Mouse (Mus musculus) thymus, postnatal 14 days (tissue): ENCODE data around the gene Apex1.
"Not testable (repeated sequence)": the region's sequence is repeated elsewhere in the genome, so short reads cannot be mapped to it uniquely, and the experiment has no call there.

Experiments used
- DNase-seq: peaks from one replicate; pipeline ENCODE4 v3.0.0; 2021

The Apex1 gene

DNA sequence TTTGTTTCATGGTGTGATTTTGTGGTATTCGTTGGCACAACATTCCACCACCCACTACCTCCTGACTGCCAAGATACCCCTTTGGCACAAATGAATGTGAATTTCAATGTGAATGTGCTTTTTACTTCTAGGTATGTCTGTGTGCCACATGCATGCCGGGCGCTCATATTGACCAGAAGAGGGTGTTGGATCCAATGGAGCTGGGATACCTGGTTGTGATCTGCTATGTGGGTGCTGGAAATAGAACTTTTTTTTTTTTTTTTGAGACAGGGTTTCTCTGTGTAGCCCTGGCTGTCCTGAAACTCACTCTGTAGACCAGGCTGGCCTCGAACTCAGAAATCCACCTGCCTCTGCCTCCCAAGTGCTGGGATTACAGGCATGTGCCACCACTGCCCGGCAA is 48.3 kb downstream of the Apex1 start:
- DNase-seq = not testable (repeated sequence)

DNA sequence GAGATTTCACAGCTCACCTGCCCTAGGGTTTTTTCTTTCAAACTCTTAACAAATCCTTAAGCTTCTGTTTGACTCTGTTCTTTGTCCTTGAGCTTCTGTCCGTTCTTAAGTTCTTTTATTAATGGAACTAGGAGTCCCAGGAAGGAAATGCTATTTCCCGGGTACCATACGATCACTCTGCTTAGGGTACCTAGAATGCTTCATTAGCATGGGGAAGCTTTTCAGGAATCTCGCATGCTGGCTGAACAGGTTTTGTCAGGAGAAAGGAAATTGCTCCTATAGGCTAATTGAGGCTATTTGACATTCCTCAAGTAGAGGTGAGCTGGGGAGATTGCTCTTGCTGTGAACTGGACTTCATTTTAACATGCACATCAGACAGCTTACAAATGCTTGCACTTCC is 48.9 kb downstream of the Apex1 start:
- no peak for DNase-seq

DNA sequence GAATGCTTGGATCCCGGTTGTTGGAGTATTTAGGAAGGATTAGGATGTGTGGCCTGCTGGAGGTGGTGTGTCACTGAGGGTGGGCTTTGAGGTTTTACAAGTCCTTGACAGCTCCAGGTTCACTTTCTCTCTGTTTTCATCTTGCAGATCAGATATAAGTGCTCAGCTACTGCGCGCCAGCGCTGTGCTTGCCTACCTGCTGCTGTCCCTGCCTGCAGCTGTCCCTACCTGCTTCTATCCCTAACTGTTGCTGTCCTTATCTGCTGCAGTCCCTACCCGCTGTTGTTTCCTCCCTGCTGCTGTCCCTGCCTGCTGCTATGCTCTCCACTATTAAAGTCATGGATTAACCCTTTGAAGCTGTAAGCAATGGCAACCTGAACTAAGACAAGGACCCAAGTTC is 50.2 kb downstream of the Apex1 start:
- DNase-seq = no peak

DNA sequence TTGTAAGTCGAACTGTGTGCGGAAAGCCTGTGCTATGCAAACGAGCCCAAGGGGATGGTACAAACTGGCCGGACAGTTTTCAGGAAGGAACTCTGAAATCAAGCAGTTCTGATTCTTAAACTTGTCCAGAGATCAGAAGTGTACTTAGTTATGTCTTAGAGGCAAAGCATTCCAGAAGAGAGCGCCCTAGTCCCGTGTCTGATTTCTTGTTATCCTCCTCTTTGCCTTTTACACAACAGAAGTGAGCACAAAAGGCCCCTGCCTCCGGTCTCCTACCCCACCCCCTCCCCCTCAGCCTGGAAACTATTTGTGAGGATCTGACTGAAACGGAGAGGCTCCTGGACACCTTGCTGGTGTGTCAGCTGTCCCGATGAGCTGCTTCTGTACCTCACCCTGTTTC is 51.9 kb downstream of the Apex1 start:
- DNase-seq = no peak
